Mouse (Mus musculus) hindlimb bud, embryonic 11.5 days (tissue): ENCODE measurements at regions not wholly inside any gene's neighbourhood (a gene's known extent, or its start where the extent isn't known, plus 50 kb on each side); places are given as distances from the start of the nearest gene placed in this dataset.

Source experiments
- DNase-seq: peaks from one replicate; pipeline ENCODE4 v3.0.0-alpha.2; 2012; ENCODE audit warnings: low read depth, low spot score; ENCODE audit errors: extremely low spot score

DNA sequence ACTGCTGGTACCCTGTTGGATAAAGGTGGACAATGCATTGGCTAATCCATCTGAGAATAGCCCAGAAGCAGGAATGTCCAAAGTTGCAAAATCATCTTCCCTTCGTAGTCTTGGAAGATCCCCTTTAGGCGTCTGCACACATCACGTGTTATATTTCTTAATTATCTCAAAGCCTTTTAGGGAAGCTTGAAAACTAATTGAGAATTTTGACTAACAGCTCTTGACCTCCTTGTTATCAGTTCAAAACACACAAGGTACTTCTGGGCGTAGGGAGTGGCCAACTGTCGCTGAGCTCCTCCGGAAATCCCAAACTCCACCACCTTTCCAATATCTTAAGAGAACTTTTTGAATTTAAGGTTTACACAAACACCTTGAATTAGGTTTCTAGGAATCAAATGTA, 227.6 kb upstream of the Myocd start:
- no peak for DNase-seq

DNA sequence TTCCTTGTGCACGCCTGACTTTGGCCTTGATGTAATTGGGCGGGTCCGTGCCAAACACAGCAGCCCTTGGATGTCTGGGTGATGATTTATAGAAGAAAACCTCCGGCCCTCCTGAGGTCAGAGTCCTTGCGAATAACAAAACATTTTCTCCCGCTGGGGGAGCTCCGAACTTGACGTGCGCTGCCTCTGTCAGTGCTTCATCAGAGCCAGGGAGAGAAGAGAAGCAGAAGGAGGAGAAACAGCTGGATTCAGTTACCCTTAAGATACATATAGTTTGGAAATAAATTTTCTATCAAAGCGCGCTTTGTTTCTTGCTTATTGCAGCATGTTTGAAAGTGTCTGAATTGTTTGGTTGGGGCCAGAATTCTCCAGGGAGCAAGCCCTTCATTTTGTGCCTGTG, 225.2 kb upstream of the Myocd start:
- peak; percentile 10 for DNase-seq

DNA sequence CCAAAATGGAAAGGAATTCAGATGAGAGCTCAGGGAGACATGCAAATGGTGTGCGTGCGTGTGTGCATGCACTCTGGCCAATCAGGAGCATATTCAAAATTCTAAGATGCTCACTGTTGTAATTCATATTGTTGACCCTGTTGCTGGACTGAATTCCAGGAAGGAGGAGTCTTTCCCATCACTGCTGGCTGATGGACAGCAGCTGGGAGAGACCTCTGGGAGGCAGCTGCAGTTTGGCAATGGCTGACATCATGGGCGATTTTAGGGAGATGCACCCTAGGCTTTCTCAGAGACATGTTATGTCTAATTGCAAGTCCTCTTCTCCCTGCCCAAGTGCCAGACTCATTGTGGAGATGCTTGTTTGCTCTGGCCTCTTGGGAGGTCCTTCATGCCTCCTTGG, 220.6 kb upstream of the Myocd start:
- DNase-seq: no peak

DNA sequence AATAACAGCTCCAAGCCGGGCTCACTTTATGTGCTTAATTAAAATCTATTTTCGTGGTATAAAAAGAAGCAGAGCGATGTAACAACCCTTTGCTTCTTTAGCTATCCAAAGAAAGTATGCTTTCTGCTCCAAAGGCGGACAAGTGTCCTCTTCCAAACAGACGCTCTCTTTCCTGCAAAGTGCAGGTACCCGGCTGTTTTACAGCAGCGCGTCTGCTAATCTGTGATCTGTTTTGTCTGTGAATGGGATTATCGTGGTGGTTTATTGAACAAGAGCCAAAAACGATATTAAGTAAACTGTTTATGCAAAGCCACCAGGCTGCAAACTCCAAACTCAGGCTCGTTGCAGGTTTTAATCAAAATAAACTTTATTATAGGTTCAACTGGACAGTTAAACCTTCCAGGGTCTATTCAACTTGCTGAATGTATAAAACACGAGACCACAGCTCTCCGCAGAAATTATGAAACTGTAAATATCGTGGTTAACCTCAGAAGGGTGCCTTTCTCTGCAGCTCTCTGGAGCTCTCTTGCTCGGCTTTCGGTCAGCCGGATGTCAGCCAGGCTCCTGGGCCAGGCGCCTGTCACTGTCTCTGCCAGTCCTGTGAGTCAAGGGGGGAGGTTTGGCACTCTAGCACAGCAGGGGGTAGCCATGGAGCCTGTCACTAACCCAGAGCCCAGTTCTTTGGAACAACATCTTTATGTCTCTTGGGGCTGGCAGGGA, 206.2 kb upstream of the Myocd start:
- DNase-seq: no peak

DNA sequence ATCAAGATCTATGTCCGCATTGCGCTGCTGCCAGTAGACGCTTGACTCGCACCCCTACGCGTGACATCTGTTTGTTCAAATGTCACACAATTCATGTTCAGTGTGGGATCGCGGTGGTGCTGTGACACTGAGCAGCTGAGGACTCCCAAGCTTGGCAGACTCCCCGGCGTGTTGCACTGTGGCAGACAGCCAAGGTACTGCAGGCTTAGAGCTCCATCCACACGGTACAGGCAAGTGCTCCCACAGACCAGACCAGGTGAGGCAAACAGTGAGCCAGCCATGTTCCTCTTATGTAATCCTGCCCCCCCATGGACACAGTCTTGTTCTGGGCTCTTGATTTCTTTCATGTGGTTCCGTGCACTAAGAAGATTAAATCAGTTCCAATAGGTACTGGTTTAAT, 205.5 kb upstream of the Myocd start:
- no peak for DNase-seq

DNA sequence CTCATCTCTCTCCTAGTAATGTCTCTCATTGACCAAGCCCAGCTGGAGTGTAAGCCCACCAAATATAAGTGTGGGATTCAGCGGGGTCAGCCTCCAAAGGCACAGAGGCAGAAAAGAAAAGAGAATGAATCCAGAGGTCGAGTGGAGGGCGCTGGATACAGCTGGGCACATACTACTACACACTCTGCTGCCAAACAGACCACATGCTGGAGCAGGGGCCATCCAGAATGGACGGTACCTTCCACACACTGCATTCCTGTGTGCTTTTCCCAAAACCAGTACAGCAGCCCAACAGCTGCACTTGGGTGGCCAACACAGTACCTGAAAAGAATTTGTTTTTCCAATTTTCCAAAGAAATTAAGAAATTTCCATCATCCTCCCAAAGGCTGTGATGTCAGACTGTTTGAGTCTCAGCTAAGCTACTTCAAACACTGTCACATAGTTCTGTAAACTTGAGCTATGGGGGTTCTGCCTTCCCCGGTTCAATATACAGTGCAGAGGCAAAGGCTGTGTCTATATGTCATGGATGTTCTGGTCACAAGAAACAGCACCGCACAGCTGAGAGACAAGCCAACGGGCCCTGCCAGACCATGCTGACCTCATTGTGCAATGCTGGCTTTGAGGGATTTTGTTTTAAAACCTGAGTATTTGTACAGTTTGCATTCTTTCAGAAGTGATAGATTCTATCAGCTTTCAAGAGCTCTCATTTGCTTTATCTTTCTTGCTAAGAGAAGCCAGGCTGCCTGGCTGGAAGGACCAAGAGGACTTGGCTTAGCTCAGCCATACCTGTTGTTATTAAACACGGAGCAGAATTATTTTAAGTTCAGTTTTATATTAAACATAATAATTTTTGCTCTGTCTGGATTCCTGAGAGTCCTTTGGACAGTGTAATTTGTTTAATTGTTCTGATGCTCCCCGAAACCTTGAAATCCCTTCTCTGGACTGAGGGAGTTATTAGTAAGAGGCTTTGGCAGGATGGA, 200.3 kb upstream of the Myocd start:
- DNase-seq: no peak

DNA sequence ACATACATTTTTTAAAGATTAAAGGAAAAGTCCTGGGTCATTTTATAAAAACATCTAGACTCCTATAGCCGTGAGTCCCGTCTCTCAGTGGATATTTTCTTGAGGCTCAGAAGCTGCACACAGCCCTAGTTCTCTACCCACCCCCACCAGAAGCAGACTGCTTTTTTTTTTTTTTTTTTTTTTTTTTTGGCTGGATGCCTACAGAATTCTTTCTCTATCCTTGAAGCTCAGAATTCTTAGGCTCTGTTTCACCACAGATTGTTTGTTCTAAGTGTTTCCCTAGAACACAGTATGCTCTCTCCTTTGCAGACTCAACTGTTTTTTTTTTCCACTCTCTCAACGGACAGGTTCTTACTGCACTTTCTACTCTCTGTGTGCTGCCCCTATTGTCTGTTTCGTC, 191.3 kb upstream of the Myocd start:
- DNase-seq: no peak

DNA sequence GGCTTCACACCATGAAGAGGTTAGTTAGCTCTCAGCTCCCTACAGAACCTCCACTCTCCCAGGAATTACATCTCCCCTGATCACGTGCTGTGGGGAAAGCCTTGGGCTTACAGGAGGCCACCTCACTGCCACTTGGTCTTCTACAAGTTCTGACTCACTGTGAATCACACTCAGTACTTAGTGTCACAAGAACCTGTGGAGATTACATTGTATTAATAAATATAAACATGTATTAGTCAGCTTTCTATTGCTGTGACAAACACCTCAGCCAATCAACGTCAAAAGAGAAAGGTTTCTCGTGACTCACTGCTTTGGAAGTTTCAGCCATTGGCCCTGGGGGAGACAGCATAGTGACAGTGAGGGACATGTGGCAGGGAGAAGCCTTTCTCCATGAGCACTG, 178.6 kb upstream of the Myocd start:
- no peak for DNase-seq

DNA sequence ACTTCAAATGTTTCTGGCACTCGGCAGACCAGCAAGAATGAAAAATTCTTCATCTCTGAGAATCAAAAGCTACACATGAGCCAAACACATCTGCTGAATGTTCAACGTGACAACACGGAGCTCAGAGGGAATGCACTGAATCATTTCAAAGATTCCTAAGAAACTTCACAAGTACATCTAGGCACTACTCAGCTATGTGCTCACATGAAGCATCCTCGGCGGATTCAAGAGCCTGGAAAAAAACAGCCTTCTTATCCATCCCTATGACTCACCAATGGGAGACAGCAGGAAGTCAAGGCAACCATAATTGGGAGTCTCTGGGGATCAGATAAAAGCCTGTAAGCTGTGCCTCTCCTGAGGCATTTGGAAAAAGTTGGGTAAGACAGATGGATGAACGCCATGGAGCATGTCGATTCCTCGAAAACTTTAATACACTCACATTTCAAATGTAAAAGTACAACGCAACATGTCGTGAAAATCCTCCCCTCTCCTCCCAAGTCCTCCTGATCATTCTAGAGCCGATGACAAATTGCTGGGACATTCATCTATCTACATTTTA, 173.8 kb upstream of the Myocd start:
- no peak for DNase-seq

DNA sequence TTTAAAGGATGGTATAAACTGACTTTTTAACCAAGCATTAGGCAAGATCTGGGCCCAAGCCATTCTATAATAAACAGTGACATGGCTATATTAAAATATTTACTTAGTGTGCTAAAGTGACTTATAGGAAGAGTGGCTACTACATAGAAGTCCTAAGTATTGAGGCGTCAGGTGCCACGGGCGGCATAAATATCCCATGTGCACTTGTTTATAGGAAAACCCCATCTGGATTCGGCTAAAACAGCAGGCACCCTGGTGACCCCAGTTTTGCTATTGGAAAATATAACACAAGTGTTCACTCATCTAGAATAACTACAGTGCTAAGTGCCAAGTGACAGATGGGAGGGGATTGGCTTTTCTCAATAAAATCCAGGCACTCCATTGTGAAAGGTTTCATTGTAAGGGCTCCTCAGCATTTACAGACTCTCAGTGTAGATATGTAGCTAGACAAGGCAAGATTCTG, 165.9 kb upstream of the Myocd start:
- no peak for DNase-seq

DNA sequence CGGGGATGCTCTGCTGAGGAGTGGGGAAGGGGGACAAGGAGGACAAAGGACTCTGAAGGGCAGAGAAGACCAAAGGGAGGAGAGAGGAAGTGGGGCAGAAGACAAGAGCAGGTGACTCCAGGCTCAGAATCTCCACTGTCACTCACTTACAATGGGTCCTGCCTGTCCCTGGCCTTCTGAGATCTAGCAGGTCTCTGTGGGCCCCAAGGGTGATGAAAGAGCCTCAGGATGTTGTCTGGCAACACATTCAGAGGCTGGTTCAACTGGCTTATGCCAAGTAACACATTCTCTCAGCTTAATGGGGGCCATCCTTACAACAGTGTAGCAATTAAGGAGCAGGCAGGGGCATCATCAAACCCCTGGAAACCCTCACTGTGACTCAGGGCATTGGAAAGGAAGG, 152.1 kb upstream of the Myocd start:
- DNase-seq: no peak

DNA sequence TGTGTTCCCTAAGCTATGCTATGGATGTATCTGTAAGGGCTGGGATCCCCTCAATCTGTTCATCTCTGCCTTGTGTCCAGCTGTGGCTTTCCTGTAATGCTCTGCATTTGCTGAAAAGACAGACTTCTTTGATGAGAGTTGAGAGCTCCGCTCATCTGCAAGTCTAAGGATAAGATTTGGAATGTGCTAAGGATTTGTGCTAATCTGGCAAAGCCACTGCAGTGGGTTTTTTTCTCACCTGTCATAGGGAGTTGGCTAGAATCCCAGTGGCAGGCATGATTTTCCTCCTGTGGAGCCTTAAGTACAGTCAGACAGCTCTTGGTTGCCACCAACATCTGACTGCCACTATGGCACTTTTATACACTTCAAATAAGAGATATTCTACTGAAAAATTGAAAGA, 138.8 kb upstream of the Myocd start:
- DNase-seq: no peak

DNA sequence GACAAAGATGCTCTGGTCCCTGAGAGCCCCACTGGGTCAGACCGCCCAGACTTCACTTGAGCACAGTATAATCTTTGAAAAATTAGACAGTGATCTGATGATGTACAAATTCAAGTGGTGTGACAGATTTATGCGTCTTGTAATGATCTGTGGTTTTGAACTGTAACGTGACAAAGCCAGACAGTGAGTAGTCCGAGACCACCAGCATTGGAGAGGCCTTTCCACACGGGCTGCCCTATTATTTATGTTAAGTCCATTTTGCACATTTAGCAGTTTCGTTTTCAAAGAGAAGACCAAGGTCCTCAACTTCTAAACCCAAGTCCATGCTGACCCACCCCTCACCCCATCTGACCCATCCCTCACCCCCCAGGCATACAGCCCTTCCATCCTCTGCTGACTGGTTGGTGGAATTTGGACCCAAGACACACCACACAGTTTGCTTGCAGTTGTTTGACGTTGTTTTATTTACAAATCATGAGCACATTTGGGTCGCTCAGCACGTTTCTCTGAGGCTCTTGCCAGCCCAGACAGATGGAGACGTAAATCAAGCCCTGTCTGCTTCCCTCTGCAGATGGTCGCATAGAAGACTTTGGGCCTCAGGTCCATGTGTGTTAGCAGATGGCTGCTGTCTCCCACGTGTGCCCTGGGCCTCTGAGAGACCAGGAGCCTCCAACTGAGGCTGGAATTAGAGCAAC, 132.8 kb upstream of the Myocd start:
- no peak for DNase-seq

DNA sequence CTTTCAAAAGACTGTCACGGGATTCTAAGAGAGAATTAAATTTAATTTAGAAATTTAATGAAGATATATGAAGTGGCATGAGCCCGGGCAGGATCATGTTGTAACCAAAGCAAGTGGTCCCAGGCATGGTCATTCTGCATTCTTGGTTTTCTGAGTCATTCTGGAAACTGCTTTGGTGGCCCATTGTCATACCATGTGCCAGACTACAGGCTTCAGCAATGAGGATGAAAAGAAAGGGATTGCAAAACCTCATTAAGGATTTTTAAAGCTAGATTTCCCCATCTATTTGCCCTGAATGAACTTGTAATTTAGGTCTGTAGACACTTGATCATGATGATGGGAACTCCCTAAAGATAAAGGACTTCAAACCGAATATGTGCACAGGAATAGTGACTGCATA, 119.4 kb upstream of the Myocd start:
- DNase-seq: no peak

DNA sequence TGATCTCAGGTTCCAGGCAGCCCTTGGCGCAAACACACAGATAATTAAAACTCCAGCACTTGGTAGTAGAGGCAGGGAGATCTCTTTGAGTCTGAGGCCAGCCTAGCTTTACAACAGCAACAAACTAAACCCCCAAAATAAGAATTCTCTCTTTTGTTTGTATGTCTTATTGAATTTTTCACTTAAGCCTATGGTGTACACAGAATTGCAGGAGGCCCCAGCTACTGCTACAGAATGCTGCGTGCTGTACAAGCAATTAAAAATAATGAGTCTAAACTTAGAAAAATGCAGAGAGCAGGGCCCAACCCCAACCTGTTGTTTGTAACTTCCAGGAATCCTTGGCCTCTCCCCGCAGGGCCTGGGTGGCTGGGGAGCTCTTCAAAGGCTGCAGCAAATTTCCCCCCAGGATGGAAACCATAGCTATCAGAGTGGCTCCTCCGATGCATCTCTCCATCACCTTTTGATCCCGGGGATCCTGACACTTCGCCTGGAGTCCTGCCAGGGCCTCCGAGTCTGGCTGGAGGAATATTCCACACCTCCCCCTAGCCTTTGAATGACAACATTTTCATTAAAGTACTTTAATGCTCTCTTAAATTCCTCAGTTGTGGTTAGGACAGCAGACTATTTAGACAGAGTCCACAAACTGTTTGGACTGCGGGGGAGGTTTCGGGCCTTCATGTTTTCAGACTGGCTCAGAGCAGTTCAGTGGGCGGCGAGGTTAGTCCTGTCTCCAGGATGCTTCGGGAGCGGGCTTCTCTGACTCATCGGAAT, 116.7 kb upstream of the Myocd start:
- no peak for DNase-seq

DNA sequence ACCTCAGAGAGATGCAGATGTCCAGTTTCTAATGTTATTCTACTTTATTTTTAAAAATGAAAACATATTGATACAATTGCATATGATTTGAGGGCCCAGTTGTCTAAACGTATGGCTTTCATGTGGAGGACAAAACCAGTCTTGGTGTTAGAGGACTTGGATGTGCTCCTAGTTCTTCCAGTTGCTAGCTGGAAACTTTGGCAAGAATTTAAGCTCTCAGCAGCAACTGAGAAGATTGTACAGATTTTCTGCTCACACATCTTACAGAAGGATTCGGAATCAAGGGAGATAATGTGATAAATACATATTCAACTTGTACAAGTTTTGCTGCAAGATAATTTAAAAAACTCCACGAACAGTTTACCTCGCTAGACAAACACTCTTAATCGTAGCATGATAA, 105.6 kb upstream of the Myocd start:
- no peak for DNase-seq

DNA sequence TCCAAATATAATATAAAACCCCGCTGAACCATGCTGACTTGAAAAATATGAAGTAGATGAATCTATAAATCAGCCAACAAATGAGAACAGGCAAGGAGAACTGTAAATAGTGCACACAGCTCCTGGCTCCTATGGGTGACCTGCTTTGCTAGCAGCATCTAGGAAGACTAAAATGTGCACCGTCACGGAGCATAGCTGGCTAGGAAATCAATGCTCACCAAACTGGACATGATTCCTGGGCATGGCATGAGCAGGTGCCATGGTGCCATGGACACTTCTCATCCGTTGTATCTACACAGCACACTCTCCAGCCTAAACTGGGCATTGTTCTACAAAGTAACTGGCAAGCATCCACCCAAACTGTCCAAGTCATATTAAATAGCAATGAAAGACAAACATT, 103.3 kb upstream of the Myocd start:
- DNase-seq: no peak

DNA sequence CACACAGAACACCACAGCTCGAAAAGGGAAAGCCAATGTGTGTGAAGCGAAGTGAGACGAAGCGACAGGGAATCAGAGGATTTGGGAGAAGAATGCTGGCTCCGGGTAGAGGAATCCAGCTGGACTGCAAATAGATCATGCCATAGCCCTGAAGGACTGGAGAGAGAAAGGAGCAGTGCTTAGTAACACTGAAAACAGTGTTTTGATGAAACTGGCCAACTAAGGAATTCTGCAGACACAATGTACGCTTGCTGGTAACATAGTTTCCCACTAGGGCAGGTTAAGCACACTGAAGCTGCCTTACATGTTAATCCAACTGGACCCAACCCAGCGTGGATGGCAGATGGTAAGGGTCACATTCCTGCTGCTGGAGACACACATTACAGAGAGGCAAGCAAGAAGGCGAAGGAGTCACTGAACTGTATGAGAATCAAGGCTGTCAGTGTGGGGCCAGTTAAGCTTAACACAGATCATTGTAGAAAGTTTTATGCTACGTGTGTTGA, 102.6 kb upstream of the Myocd start:
- no peak for DNase-seq

DNA sequence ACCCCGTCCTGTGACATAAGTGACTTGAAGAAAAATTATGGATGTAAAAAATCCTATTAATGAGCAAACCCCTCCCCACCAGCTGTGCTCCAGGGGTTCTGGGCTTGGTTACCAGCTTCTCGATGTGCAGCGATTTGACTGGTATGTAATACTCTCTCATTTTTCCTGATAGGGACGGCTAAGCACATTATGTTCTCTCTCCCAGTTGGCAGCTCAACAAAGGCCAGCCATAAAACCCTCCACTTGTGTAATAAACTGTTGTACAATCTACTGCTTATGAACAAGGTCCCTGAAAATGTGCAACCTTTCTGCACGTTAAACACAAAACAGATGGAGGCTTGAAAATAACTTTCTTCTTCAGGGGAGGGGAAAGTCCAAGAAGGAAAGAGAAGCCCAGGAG, 98.0 kb upstream of the Myocd start:
- DNase-seq: no peak

DNA sequence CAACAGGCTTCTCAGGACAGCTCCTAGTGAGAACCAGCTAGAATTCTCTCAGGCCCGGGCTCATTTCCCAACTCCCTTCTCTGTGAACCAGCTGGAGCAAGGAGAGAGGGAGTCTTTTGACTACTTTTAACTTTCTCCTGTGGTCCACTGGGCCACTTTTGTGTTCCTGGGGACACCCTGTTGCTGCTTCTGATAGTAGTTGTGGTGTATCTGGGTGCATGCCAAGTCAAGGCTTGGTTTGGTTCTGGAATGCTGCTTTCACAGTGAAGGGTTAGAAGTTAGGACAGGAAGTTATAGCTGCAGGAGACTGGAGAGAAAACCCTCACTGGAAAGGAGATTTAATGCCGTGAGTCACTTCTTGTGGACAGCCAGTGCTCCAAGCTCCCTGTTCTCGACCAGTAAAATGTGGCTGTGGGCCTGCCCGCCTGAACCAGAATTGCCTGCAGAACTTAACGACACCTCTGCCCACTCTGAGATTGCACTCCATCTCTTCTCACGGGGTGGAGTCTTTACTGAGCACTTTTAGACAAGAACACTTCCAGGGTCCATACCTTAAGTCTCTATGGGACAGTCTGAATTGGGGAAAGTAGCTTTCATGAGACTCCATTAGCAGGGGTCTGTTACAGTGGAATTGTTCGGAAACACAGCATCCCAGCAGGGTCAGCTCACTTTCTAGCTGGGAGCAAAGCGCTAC, 97.0 kb upstream of the Myocd start:
- no peak for DNase-seq
